Mouse (Mus musculus) heart, adult 2 months (tissue): ENCODE measurements around the gene Olfr221. TPM values are rescaled to one million over a fixed set of nuclear protein-coding genes. Genes with fewer than 3 reads are reported as not detected.
A peak's percentile ranks its signal among the peaks of the same experiment; 100 is the strongest.

ENCODE experiments used
- DNase-seq, 2 experiments: peaks; one replicate each; pipeline ENCODE4 v3.0.0; 2021
- H3K27ac ChIP-seq: fragments of 200-600 bp; 2 replicates; pipeline ENCODE4 v1.8.1; 2022
- H3K27me3 ChIP-seq: fragments of 200-500 bp; 2 replicates; pipeline ENCODE4 v1.6.1; 2012; ENCODE audit warnings: mild to moderate bottlenecking, low read length, inconsistent platforms, mixed read lengths; ENCODE audit not compliant: control insufficient read depth, insufficient read depth
- H3K36me3 ChIP-seq: fragments of 200-500 bp; 2 replicates; pipeline ENCODE4 v1.6.1; 2012; ENCODE audit warnings: low read length, inconsistent platforms; ENCODE audit not compliant: control insufficient read depth, insufficient read depth
- H3K4me1 ChIP-seq: fragments of 200-500 bp; 2 replicates; pipeline ENCODE4 v1.6.1; 2011; ENCODE audit warnings: low read length; ENCODE audit not compliant: control insufficient read depth, insufficient read depth
- H3K4me3 ChIP-seq: fragments of 200-600 bp; 2 replicates; pipeline ENCODE4 v1.8.1; 2022
- H3K79me2 ChIP-seq: fragments of 200-500 bp; replicated peaks from 2 replicates; pipeline ENCODE4 v1.6.1; 2012; ENCODE audit warnings: mild to moderate bottlenecking, inconsistent platforms, low read length, moderate library complexity, mixed read lengths; ENCODE audit not compliant: control insufficient read depth, insufficient read depth
- H3K9ac ChIP-seq: fragments of 200-500 bp; 2 replicates; pipeline ENCODE4 v1.6.1; 2012; ENCODE audit warnings: low read depth, mild to moderate bottlenecking, control low read depth, inconsistent platforms, low read length, mixed read lengths
- CTCF ChIP-seq: fragments of 200-600 bp; IDR thresholded peaks from 2 replicates; pipeline ENCODE4 v1.8.1; 2022; ENCODE audit warnings: antibody characterized with exemption, mild to moderate bottlenecking, moderate library complexity
- EP300 ChIP-seq: fragments of 200-500 bp; IDR thresholded peaks from 2 replicates; pipeline ENCODE4 v1.6.1; 2011; ENCODE audit warnings: low read depth, low read length, control low read depth; ENCODE audit not compliant: insufficient read depth
- POLR2A ChIP-seq: fragments of 200-500 bp; IDR thresholded peaks from 2 replicates; pipeline ENCODE4 v1.6.1; 2011; ENCODE audit warnings: mild to moderate bottlenecking, low read depth, low read length, control low read depth; ENCODE audit not compliant: insufficient read depth
- WGBS: fragments of 180-500 bp; shearing (Covaris S2); methylation state at CpG from one replicate; pipeline ENCODE4 v1.1.7; 2018; 5-methylcytosine and 5-hydroxymethylcytosine counted together
- intact Hi-C: fragments of 180-260 bp; cut with DNase I; formaldehyde crosslinking; loops from one replicate; pipeline ENCODE4 v1.15.1; 2025
- polyA plus RNA-seq: library from polyadenylated mRNA; depleted of rRNA; stranded (reverse); fragments of >200 nt; gene quantifications from 2 replicates; pipeline ENCODE4 v1.2.3, GENCODE M21; 2012
- total RNA-seq, 2 experiments: library from RNA; stranded (reverse); gene quantifications; 2 replicates each; pipeline ENCODE4 v1.2.3; 2021

The Olfr221 gene
- total and polyA plus RNA-seq, 3 experiments = not detected

- H3K27me3 ChIP-seq = no peaks in the 10 kb centered on the region
- H3K79me2 ChIP-seq = no peaks in the 10 kb centered on the region
- no peak for DNase-seq
- H3K9ac ChIP-seq = no peak overlapping the region
- no peaks in the 10 kb centered on the region for H3K36me3 ChIP-seq
- peak overlapping the region; percentile 71 for H3K4me3 ChIP-seq
- 86% methylated on average over 4 of the region's 4 CpGs for WGBS
- TF ChIP-seq CTCF (no peak), EP300 (no peak), POLR2A (no peak)
- peak overlapping the region; percentile 99 for H3K27ac ChIP-seq
- peaks cover 9% of the 10 kb centered on the region for H3K4me1 ChIP-seq
- intact Hi-C loops = no loop called here
Observed at GRCm38 (mm10) chr14:52021138-52021529, 21.1 kb downstream of the Olfr221 start.

- intact Hi-C loops = loop anchor here (1.0 kb wide), 1 partner anchor 11 kb away; no protein-coding TSS in a partner anchor
- H3K79me2 ChIP-seq = no peaks in the 10 kb centered on the region
- DNase-seq = peak; percentile 81 to 88
- TF ChIP-seq EP300 (peak; percentile 92), CTCF (peak; percentile 86), POLR2A (peak; percentile 95)
- no peaks in the 10 kb centered on the region; the same call in 1 of the 2 replicates for H3K36me3 ChIP-seq
- peak within 1 kb of the TSS; percentile 83 for H3K9ac ChIP-seq
- peak within 1 kb of the TSS; percentile 99 for H3K27ac ChIP-seq
- WGBS = 9% methylated on average over 15 of the region's 15 CpGs
- H3K27me3 ChIP-seq = no peaks in the 10 kb centered on the region
- H3K4me1 ChIP-seq = peaks cover 12% of the 10 kb centered on the region
- H3K4me3 ChIP-seq = peak within 1 kb of the TSS; percentile 71
Observed at GRCm38 (mm10) chr14:52020486-52021137, 21.6 kb downstream of the Olfr221 start, which contains the start of gene Zfp219. Gene Zfp219, minus strand, starts transcription at chr14:52020733.

- Histone ChIP-seq H3K9ac (peak overlapping the region; percentile 83), H3K36me3 (no peaks in the 10 kb centered on the region; the same call in 1 of the 2 replicates), H3K27me3 (no peaks in the 10 kb centered on the region), H3K79me2 (no peaks in the 10 kb centered on the region), H3K4me1 (peaks cover 14% of the 10 kb centered on the region), H3K27ac (peak overlapping the region; percentile 99), H3K4me3 (peak overlapping the region; percentile 71)
- under 1% methylated on average over 74 of the region's 74 CpGs for WGBS
- DNase-seq = peak; percentile 95 to 98
- intact Hi-C loops = loop anchor here (1.0 to 10.0 kb wide), 3 partner anchors 10 to 255 kb away; partner anchors contain the start of genes Hnrnpc, Rab2b and Tox4
- peak; percentile 69 for TF ChIP-seq CTCF
- TF ChIP-seq EP300 = no peak
- TF ChIP-seq POLR2A = peak; percentile 71
Observed at GRCm38 (mm10) chr14:52019590-52020340, 22.5 kb downstream of the Olfr221 start.

GRCm38 (mm10) chr14:52019051-52019589 lies 23.1 kb downstream of the Olfr221 start:
- TF ChIP-seq POLR2A = no peak
- 0 out of 2 replicates have a peak, but pooled peaks have one; percentile 3 for TF ChIP-seq EP300
- peak; percentile 59; the same call in 1 of the 2 replicates for TF ChIP-seq CTCF
- peak overlapping the region; percentile 99 for H3K27ac ChIP-seq
- no peaks in the 10 kb centered on the region; the same call in 1 of the 2 replicates for H3K36me3 ChIP-seq
- peak overlapping the region; percentile 71 for H3K9ac ChIP-seq
- no peaks in the 10 kb centered on the region for H3K79me2 ChIP-seq
- H3K27me3 ChIP-seq = no peaks in the 10 kb centered on the region
- WGBS = 28% methylated on average over 12 of the region's 12 CpGs
- no peak for DNase-seq
- peaks cover 14% of the 10 kb centered on the region for H3K4me1 ChIP-seq
- intact Hi-C loops = loop anchor here (5.0 to 10.0 kb wide), 2 partner anchors 83 to 256 kb away; partner anchors contain the start of genes Hnrnpc, Rab2b and Tox4
- peak overlapping the region; percentile 71 for H3K4me3 ChIP-seq

GRCm38 (mm10) chr14:52018248-52019050 lies 23.8 kb downstream of the Olfr221 start:
- Histone ChIP-seq H3K9ac (no peak overlapping the region), H3K27me3 (no peaks in the 10 kb centered on the region), H3K4me1 (peaks cover 14% of the 10 kb centered on the region), H3K4me3 (no peak overlapping the region), H3K36me3 (no peaks in the 10 kb centered on the region; the same call in 1 of the 2 replicates), H3K79me2 (no peaks in the 10 kb centered on the region), H3K27ac (peak overlapping the region; percentile 99)
- WGBS = 89% methylated on average over 15 of the region's 15 CpGs
- DNase-seq = no peak
- intact Hi-C loops = loop anchor here (5.0 to 10.0 kb wide), 2 partner anchors 84 to 256 kb away; partner anchors contain the start of genes Hnrnpc, Rab2b and Tox4
- no peak for TF ChIP-seq EP300
